Mouse (Mus musculus) cerebellum, adult 9-10 months (tissue): ENCODE results near the gene Cenpb.

Experiments
- DNase-seq: peaks from one replicate; pipeline ENCODE4 v3.0.0; 2022

The Cenpb gene

DNA sequence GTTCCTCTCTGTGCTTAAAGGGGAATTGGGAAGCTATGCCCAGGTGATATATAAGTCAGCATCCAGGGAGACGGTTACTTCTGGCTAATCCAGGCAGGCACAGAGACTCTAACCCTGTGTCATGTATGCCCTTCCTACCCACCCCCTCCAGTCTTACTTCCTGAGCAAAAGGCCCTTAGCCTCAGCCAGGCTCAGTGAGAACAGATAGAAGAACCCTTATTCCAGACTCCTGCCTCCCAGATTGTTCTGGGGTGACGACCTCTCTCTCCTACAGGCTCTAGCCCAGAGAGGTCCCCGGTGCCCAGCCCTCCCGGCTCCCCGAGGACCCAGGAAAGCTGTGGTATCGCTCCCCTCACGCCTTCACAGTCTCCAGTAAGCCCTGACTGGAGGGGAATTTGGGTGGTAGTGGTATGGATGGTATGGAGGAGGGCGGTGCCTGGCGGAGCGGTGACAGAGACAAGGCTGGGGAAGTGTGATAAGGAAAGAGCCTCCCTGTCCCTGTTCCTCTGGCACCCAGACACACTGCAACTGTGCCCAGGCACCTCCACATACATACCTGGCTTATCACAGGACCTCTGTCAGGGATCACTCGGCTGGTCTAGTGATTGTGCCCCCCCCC, 44.2 kb downstream of the Cenpb start:
- no peak for DNase-seq

DNA sequence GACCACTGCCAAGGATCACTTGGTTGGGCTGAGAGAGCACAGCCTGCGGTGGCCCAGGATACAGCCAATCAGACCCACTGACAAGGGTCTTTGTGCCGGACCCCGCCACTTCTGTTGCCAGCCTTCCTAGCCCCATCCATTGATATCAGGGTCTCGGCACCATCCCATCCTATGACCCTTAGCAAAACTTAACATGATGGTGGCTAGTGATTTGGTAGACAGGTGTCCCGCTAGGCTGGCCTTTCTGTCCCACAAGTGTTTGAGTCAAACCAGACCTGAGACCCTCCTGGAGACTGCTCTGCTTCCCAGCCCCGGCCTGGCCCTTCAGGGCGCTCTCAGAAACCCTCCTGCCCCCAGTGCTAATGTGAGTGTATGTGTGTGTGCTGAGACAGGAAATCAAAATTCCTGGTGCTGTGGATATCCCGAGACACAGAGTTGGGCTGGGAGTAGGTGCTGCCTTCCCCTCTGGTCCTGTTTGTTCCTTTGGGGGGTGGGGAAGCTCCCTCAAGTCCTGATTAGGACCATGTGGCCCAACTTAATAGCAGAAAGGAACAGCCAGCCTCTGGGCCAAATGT, 45.0 kb downstream of the Cenpb start:
- DNase-seq: no peak

DNA sequence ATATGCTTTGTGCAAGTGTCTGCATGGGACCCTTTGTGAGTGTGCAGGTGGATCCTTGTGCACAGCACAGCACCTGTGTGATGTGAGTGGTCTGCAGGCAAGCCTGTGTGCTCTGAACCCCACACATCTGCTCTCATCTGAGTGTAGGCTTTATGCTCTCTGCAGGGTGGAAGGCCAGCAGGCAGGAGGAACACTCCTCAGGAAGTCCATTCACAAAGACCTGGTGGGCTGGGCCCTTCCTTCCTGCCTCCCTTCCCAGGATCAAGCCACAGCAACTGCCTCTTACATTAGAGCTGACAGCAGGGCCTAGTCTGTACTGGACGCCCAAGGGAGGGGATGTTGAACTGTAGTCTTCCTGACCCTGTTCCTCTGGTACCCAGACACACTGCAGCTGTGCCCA, 45.5 kb downstream of the Cenpb start:
- DNase-seq: no peak

DNA sequence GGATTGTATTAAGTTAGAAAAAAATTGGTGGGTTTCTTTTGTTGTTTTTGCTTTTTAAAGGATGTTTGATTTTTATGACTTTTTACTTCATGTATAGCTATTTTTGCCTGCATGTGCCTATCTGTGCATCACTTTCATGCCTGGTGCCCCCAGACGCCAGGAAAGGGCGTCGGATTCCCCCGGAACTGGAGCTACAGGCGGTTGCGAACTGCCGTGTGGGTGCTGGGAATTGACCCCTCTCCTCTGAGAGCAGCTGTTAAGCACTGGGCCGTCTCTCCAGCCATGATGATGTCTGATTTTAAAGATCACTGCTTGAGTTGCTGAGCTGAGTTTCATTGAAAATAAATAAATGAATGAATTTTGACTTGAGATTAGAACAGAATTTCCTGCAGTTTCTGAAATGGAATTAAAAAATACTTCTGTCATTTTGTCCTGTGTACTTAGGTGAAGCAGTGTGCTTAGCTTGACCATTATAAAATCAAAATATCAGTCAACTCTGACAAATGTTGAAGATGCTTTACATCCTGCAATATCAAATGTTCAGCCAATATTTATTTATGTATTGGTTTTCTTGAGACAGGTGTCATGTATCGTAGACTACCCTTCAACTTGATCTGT, 46.8 kb downstream of the Cenpb start, which contains the start of gene Gm11037:
Gene Gm11037 (plus strand): TSS at position 568 of the 618 bp plus-strand sequence.
- no peak for DNase-seq

DNA sequence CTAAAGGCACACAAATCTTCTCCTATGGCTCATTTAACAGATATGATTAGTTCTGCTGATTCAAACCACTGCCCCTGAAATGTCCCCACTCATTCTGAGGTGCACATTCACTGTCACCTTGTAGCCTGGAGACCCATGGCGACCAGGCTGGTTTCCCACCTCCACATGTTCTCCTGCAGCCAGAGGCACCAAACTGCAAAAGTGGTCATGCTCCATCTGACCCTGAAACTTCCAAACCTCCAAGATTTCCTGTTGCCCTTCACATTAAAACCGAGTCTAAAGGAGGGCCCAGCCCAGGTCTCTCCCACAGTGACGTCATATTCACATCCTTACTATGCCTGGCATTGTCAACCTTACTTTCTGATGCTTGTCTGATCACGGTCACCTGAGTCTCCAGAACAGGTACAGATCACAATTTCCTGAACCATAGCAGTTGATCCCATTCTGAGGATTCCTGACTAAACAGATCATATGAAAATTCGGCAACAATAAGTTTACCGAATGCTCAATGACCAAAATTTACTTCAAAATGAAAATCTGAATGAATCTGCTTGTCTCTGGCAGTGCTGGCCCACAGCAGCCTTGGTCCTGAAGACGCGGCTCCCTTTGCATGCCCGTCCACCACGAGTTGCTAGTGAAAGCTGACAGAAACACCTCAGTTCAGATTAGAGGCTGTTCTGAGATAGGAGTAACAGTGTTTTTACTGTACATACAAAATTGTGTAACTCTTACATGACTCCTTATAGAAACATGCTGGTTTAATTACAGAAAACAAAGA, 47.6 kb downstream of the Cenpb start:
- no peak for DNase-seq

DNA sequence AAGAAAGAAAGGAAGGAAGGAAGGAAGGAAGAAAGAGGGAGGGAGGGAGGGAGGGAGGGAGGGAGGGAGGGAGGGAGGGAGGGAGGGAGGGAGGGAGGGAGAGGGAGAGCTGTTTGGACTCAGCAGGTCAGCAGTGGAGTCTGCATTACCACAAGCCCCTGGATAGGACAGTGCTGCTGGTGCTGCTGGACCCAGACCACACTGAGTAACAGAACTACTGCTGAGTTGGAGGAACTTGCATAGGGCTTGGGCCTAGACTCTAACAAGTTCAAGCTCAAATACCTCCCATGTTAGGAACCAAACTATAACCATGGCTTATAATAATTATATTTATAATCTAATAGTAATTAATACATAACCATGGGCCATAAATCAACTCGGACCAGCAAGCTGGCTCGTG, 49.0 kb downstream of the Cenpb start:
- no peak for DNase-seq

DNA sequence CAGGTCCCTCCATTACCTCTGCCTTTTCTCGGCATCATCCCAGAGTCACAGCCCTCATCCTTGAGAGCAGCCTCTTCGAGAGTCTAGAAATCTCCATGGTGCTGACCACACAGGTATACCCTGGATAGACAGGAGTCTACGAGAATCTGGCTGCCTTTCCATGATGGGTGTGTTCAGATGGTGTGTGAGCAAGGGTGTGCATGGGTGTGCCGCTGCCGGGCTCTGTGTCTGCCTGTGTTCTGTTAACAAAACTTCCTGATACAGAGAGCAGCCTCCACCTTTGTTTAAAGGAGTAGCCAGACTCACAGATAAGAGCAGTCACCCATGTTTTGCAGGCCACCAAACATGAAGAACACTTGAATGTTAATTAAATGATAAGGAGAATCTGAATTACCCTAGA, 50.0 kb downstream of the Cenpb start:
- DNase-seq: no peak

DNA sequence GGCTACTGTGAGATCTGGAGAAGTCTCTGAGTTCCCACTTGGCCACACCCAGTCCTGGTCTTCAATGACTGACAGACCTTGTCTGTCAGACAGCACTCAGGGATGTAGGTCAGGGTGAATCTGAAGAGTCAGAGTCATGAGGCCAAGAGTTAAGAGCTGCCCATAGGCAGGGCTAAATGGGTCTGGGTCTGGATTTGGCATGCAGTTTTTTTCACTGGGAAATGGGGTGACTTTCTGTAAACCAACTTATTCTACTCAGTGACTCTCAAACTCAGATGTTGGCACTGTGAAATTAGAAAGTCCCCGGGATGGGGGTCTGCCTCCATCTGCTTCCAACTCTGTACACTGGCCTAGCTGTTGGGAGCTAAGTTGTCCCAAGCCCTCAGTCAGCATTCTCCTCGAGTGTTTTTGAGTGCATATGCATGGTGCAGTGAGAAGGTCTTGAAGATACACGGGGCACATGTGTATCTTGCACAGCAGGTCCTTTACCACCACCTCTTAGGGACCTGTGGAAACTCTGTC, 51.2 kb downstream of the Cenpb start:
- no peak for DNase-seq

DNA sequence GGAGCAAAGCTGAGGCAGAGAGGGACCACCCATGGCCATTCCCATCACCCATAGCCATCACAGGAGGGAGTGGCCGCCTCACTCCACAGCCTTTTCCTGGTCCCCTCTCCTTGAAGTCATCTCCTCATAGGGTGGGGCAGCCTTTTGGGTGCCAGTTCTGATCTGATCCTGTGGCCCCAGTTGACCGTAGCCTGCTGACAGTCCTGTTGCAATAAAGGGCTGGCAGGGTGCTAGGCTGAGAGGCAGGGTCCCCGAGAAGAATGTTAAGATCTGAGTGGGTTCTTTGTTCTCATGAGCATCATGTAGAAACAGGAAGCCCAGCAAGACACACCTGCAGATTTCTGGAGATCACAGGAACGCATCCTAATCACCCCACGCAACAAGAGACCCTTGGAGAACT, 51.7 kb downstream of the Cenpb start:
- DNase-seq: no peak

DNA sequence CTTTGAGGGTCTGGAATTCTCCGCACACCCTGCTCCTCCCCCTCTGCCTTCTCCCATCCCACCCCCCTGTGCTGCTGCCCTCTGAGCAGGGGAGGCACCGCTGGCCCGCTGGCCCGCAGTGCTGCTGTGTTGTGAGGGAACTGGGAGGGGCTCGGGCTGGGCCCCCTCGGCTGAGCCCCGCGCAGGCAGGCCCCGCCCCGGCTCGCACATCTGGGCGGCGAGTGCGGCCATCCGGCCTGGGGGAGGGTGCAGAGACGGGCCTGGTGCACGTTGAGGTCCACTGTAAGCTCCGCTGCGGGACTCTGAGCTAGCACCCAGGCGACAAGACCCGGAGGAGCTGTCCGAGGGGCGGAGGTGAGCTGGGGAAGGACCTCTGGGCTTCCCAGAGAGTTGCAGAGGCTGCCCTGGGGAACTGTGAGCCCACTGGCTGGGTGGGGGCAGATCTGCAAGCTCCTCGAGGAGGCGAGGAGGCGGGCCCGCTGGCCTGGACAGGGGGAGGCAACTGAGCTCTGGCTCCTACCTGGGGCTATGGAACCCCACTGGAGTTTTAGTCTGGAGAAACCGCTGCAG, 52.6 kb downstream of the Cenpb start, which contains the start of gene Hspa12b:
Gene Hspa12b (plus strand): TSS at position 120 of the 570 bp plus-strand sequence.
- DNase-seq: no peak

DNA sequence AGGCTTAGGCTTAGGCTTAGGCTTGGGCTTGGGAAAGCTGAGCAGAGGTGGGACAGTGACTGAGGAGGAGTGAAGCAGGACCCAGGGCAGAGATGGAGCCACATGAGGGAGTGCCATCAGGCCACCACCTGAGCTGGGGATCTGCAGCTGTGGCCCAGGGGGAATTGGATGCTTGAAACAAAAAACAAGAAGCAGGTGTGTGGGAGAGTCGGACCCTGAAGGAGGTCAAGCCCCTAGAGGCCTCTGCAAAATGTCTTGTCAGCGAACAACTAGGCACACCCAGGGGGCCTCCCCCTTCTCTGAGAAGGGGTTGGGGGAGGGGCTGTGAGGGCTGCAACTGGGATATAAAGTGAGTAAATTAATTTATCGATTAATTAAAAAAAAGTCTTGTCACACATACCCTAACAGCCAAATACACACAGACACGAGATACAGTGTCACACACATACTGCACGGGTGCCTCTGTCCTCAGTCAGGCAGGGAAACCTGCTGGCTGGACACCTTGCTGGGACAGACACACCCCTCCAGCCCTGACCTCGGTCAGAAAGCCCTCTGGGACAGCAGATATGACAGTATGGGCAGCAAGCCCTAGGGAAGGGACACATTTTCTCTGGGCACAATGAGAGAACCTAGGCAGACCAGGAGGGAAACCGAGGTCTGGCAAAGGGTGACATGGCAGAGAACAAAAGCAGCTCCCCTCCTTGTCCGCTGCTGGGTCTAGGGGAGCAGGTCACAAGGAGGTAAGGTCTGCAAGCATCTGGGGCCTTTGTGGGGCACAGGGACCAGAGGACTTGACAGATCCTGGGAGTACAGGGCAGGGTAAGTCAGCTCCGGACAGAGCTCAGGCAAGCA, 53.7 kb downstream of the Cenpb start:
- no peak for DNase-seq
